Mouse (Mus musculus) embryo, embryonic 11.5 days (tissue): ENCODE results near the gene Mysm1.

Source experiments
- DNase-seq: peaks from one replicate; pipeline ENCODE4 v3.0.0-alpha.2; 2012; ENCODE audit warnings: low read depth, low spot score

Mysm1 gene

GRCm38 (mm10) chr4:94952773-94953172 lies 26.1 kb downstream of the Mysm1 start:
- no peak for DNase-seq

GRCm38 (mm10) chr4:94941221-94941855 lies 37.6 kb downstream of the Mysm1 start:
- no peak for DNase-seq

GRCm38 (mm10) chr4:94928743-94929142 lies 50.2 kb downstream of the Mysm1 start, which contains the start of gene Eqtn:
TSS of gene Eqtn (minus strand) at chr4:94928843.
- no peak for DNase-seq

- DNase-seq: no peak
These were observed 77.1 kb downstream of the Mysm1 start for GRCm38 (mm10) chr4:94901780-94902179.

- peak; percentile 14 for DNase-seq
These were observed 78.2 kb downstream of the Mysm1 start for GRCm38 (mm10) chr4:94900744-94901143.
